Mouse (Mus musculus): Measurements from ENCODE around the gene Gcnt2. TPM values are rescaled to one million over a fixed set of nuclear protein-coding genes. Genes with fewer than 3 reads are reported as not detected.
"Not testable (repeated sequence)": the region's sequence is repeated elsewhere in the genome, so short reads cannot be mapped to it uniquely, and the experiment has no call there.

The Gcnt2 gene
- polyA plus RNA-seq, 1 experiment from 2014 or later: 5.3 TPM

- no peak overlapping the region for H3K4me3 ChIP-seq (ENCODE audit: low read length)
- peaks cover 8% of the 10 kb centered on the region for H3K4me1 ChIP-seq (ENCODE audit: control insufficient read depth, insufficient read depth, low read depth, low read length)
- ATAC-seq: no peak
- H3K9ac ChIP-seq (ENCODE audit: low read depth, low read length): no peak overlapping the region
- 67% methylated on average over 8 of the region's 8 CpGs for WGBS
- H3K9me3 ChIP-seq (ENCODE audit: control insufficient read depth, low read length): no peaks in the 10 kb centered on the region
- H3K27ac ChIP-seq (ENCODE audit: low read depth, low read length): no peak overlapping the region
- no peak overlapping the region for H3K4me2 ChIP-seq (ENCODE audit: low read length)
- H3K27me3 ChIP-seq (replicated peaks; ENCODE audit: control insufficient read depth, insufficient read depth, low read length): no peaks in the 10 kb centered on the region
- no peaks in the 10 kb centered on the region for H3K36me3 ChIP-seq (ENCODE audit: control insufficient read depth, insufficient read depth, low read length)
Observed at GRCm38 (mm10) chr13:40921326-40922059, 61.9 kb downstream of the Gcnt2 start.

DNA sequence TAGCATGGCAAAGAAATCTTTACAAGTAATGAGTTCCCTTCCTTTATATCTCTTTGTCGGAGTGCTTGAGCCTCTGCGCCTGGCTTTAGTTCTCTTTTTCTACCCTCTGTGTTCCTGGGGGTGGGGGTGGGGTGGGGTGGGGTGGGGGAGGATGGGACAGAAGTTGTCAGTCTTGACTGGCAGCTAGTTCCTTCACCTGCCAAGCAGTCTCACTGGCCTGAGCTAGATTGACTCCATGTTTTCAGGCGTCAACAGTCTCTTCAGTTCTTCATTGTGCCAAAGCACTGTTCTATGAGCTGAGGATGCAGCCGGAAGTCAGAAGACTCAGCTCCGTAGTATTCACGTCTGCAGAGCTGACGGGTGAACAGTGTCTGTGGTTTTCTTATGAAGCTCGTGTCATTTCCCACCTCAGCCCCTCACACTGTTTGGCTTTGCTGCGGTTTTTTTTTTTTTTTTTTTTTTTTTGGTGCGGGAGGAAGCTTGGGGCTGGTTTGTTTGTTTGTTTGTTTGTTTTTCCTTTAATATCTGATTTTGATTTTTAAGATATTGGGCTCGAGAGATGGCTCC, 62.8 kb downstream of the Gcnt2 start:
- Histone ChIP-seq H3K9ac (ENCODE audit: low read depth, low read length) (no peak overlapping the region), H3K4me1 (ENCODE audit: control insufficient read depth, insufficient read depth, low read depth, low read length) (peaks cover 6% of the 10 kb centered on the region), H3K36me3 (ENCODE audit: control insufficient read depth, insufficient read depth, low read length) (no peaks in the 10 kb centered on the region), H3K27me3 (replicated peaks; ENCODE audit: control insufficient read depth, insufficient read depth, low read length) (no peaks in the 10 kb centered on the region), H3K4me2 (ENCODE audit: low read length) (no peak overlapping the region), H3K9me3 (ENCODE audit: control insufficient read depth, low read length) (no peaks in the 10 kb centered on the region), H3K27ac (ENCODE audit: low read depth, low read length) (no peak overlapping the region), H3K4me3 (ENCODE audit: low read length) (no peak overlapping the region)
- 81% methylated on average over 11 of the region's 11 CpGs for WGBS
- no peak for ATAC-seq

DNA sequence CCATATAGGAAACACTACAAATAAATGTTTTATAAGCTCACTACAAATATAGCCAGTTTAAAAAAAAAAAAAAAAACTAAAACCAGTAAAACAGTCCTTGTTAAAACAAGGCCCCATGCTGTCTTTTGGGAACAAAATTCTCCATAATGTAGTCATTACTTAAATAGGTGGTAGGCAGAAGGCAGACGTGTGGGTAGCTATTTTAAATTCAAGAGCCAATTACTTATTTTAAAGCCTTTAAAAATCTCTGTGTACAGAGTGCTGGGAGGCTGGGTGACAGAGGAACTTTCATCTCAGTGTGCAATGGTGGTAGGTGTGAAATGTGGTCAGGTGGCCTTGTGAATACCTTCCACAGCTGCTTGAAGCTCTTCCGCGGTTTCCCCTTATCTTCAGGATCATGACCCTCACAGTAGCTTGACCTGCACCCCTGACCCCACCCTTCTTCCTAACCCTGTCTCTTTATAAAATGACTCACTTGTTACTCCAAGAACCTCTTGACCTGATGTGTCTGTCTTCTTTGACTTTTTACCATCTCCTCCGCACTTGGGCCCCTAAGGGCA, 64.3 kb downstream of the Gcnt2 start:
- Histone ChIP-seq H3K9me3 (ENCODE audit: control insufficient read depth, low read length) (no peaks in the 10 kb centered on the region), H3K4me3 (ENCODE audit: low read length) (no peak overlapping the region), H3K9ac (ENCODE audit: low read depth, low read length) (no peak overlapping the region), H3K36me3 (ENCODE audit: control insufficient read depth, insufficient read depth, low read length) (no peaks in the 10 kb centered on the region), H3K27ac (ENCODE audit: low read depth, low read length) (no peak overlapping the region), H3K4me2 (ENCODE audit: low read length) (no peak overlapping the region), H3K4me1 (ENCODE audit: control insufficient read depth, insufficient read depth, low read depth, low read length) (no peaks in the 10 kb centered on the region), H3K27me3 (replicated peaks; ENCODE audit: control insufficient read depth, insufficient read depth, low read length) (no peaks in the 10 kb centered on the region)
- WGBS: 71% methylated on average over 4 of the region's 4 CpGs
- no peak for ATAC-seq

GRCm38 (mm10) chr13:40928192-40928898, 68.8 kb downstream of the Gcnt2 start:
- 76% methylated on average over 9 of the region's 9 CpGs for WGBS
- Histone ChIP-seq H3K27ac (ENCODE audit: low read depth, low read length) (no peak overlapping the region), H3K9me3 (ENCODE audit: control insufficient read depth, low read length) (no peaks in the 10 kb centered on the region), H3K4me3 (ENCODE audit: low read length) (no peak overlapping the region), H3K4me1 (ENCODE audit: control insufficient read depth, insufficient read depth, low read depth, low read length) (no peaks in the 10 kb centered on the region), H3K27me3 (replicated peaks; ENCODE audit: control insufficient read depth, insufficient read depth, low read length) (no peaks in the 10 kb centered on the region), H3K36me3 (ENCODE audit: control insufficient read depth, insufficient read depth, low read length) (no peaks in the 10 kb centered on the region), H3K4me2 (ENCODE audit: low read length) (no peak overlapping the region), H3K9ac (ENCODE audit: low read depth, low read length) (no peak overlapping the region)
- ATAC-seq: no peak

DNA sequence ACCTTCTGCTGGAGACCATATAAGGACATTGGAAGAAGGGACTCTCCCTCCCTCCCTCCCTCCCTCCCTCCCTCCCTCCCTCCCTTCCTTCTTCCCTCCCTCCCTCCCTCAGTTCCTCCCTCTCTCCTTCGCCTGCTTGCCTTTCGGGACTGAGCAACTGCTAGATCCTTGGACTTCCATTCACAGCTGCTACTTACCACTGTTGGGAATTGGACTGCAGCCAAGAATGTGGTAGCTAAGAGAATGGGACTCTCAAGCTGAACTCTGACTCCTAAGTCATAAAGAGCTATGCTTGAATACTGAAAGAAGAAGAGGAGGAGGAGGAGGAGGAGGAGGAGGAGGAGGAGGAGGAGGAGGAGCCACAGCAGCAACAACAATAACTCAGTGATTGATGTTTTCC, 72.3 kb downstream of the Gcnt2 start:
- H3K4me1 ChIP-seq (ENCODE audit: control insufficient read depth, insufficient read depth, low read depth, low read length); H3K9me3 ChIP-seq (ENCODE audit: control insufficient read depth, low read length); H3K9ac ChIP-seq (ENCODE audit: low read depth, low read length); H3K36me3 ChIP-seq (ENCODE audit: control insufficient read depth, insufficient read depth, low read length); H3K27me3 ChIP-seq (replicated peaks; ENCODE audit: control insufficient read depth, insufficient read depth, low read length); H3K4me3 ChIP-seq (ENCODE audit: low read length); H3K27ac ChIP-seq (ENCODE audit: low read depth, low read length); H3K4me2 ChIP-seq (ENCODE audit: low read length): not testable (repeated sequence)
- no CpG with 5 or more reads among the region's 2 CpGs for WGBS
- peak; percentile 60 for ATAC-seq

DNA sequence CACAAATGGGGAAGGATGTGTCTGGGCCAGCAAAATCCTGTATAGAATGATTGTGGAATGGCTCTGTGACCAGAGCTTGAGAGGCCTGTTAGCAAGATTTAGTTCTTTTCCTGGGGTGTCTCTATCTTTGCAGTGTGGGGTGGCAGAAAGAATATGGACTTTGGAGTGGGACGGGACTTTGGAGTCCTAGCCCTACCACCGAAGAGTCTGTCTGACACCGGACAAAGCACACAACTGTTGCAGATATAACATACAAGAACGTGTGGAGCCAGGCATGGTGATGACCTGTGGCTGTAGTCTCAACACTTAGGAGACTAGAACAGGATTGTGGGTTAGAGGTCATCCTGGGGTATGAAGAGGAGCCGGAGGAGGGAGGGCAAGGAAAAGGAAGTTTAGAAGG, 73.0 kb downstream of the Gcnt2 start:
- 85% methylated on average over 5 of the region's 5 CpGs for WGBS
- no peak for ATAC-seq

GRCm38 (mm10) chr13:40934341-40934740, 74.8 kb downstream of the Gcnt2 start:
- Histone ChIP-seq H3K9me3 (ENCODE audit: control insufficient read depth, low read length) (no peaks in the 10 kb centered on the region), H3K4me3 (ENCODE audit: low read length) (no peak overlapping the region), H3K4me1 (ENCODE audit: control insufficient read depth, insufficient read depth, low read depth, low read length) (no peaks in the 10 kb centered on the region), H3K4me2 (ENCODE audit: low read length) (no peak overlapping the region), H3K9ac (ENCODE audit: low read depth, low read length) (no peak overlapping the region), H3K27me3 (replicated peaks; ENCODE audit: control insufficient read depth, insufficient read depth, low read length) (no peaks in the 10 kb centered on the region), H3K36me3 (ENCODE audit: control insufficient read depth, insufficient read depth, low read length) (no peaks in the 10 kb centered on the region), H3K27ac (ENCODE audit: low read depth, low read length) (no peak overlapping the region)
- 90% methylated on average over 3 of the region's 3 CpGs for WGBS
- ATAC-seq: no peak

More for the DNA sequence above, 73.0 kb downstream of the Gcnt2 start:
- H3K4me3 ChIP-seq (ENCODE audit: low read length): no peak overlapping the region
- H3K9me3 ChIP-seq (ENCODE audit: control insufficient read depth, low read length): no peaks in the 10 kb centered on the region
- no peak overlapping the region for H3K9ac ChIP-seq (ENCODE audit: low read depth, low read length)
- no peak overlapping the region for H3K4me2 ChIP-seq (ENCODE audit: low read length)
- no peak overlapping the region for H3K27ac ChIP-seq (ENCODE audit: low read depth, low read length)
- H3K36me3 ChIP-seq (ENCODE audit: control insufficient read depth, insufficient read depth, low read length): no peaks in the 10 kb centered on the region
- H3K4me1 ChIP-seq (ENCODE audit: control insufficient read depth, insufficient read depth, low read depth, low read length): no peaks in the 10 kb centered on the region
- H3K27me3 ChIP-seq (replicated peaks; ENCODE audit: control insufficient read depth, insufficient read depth, low read length): no peaks in the 10 kb centered on the region

DNA sequence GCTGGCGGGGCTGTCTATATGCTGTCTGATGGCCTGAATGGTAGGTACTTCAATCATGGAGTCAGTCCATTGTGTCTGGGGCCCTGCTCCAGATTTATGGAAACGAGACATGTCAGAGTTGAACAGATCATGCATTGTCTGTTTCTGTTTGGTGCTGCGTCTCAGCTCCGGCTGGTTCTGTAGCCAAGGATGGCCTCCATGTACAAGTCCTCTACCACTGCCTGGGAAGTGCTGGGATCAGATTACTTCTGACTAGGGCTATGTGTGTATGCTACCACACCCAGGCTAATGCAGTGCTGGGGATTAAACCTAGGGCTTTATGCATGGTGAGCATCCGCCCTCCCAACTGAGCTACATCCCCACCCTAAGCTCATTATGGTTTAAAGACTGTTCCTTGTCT, 78.0 kb downstream of the Gcnt2 start:
- WGBS: 53% methylated on average over 5 of the region's 5 CpGs
- Histone ChIP-seq H3K27me3 (replicated peaks; ENCODE audit: control insufficient read depth, insufficient read depth, low read length) (no peaks in the 10 kb centered on the region), H3K4me2 (ENCODE audit: low read length) (no peak overlapping the region), H3K4me1 (ENCODE audit: control insufficient read depth, insufficient read depth, low read depth, low read length) (no peaks in the 10 kb centered on the region), H3K36me3 (ENCODE audit: control insufficient read depth, insufficient read depth, low read length) (no peaks in the 10 kb centered on the region), H3K4me3 (ENCODE audit: low read length) (no peak overlapping the region), H3K9me3 (ENCODE audit: control insufficient read depth, low read length) (no peaks in the 10 kb centered on the region), H3K9ac (ENCODE audit: low read depth, low read length) (no peak overlapping the region), H3K27ac (ENCODE audit: low read depth, low read length) (no peak overlapping the region)
- no peak for ATAC-seq

Data from hindbrain, embryonic 16.5 days (tissue).